Mouse (Mus musculus): Measurements from ENCODE around the gene Glo1. TPM values are rescaled to one million over a fixed set of nuclear protein-coding genes. Genes with fewer than 3 reads are reported as not detected.

Gene Glo1
- total RNA-seq, 2 experiments from 2014 or later = 107 to 121 TPM

- DNase-seq = no peak
- intact Hi-C loops (cut with DNase I) = no loop called here
Observed at GRCm38 (mm10) chr17:30549899-30550773, 76.5 kb downstream of the Glo1 start.

DNA sequence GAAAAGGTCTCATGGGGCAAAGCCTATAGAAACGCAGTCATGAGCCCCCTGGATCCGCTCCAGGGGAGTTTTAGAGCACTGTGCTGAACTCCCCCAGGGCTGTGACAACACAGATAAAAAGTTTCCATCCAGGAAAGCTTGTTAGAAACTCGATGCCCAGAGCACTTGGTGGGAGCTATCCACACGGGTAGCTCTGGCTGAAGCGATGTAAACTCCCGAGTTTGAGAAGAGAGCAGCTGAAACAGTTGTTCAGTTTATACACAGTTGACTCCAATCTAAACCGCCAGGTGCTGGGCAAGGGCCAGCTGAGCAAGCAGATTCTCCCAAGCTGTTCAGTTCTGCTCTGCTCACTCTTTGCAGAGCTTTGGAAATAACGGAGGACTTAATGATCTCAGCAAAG is 87.6 kb downstream of the Glo1 start:
- intact Hi-C loops (cut with DNase I) = no loop called here

DNA sequence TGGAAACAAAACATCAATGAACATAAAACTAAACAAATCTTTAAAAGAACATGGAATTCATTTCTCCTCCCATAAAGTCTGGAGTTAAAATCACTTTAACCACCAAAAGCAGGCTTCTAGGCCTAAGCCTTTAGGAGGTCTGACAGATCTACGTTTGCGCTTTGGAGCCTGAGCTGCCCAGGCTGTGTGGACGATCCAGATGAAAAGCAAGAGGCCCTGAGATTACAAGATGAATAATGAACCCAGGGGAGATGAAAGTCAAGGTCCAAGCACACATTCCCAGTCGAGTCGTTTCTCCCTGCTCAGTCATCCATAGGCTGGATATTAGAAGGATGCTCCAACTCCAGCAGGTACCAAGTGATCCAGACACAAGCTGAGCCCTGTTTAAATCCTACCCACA is 90.0 kb downstream of the Glo1 start:
- no peak for DNase-seq
- intact Hi-C loops (cut with DNase I) = no loop called here

More for the DNA sequence above, 87.6 kb downstream of the Glo1 start:
- DNase-seq = peak; percentile 77

Other genes starting within 250 kb of the Glo1 start
- 100 to 1,000 TPM; 110 to 126 TPM for gene Btbd9, start 50.4 kb downstream of the Glo1 start, total RNA-seq (2021)
- gene Dnah8, start 2.5 kb downstream of the Glo1 start, total RNA-seq (2021) = 1 to 10 TPM; 5.3 to 5.6 TPM